Mouse (Mus musculus): Measurements from ENCODE around the gene Blm. TPM values are rescaled to one million over a fixed set of nuclear protein-coding genes. Genes with fewer than 3 reads are reported as not detected.

Gene Blm
- total and polyA plus RNA-seq, 3 experiments = 24.1 to 56.2 (median 36.4) TPM

GRCm38 (mm10) chr7:80490351-80490750 lies 44.6 kb downstream of the Blm start:
- Histone ChIP-seq H3K36me3 (replicated peaks in 1 of 2; ENCODE audit: control insufficient read depth in 1 of 2, insufficient read depth in 1 of 2, low read length in 1 of 2) (peaks cover 28 to 67% of the 10 kb centered on the region in 2 experiments), H3K27ac (ENCODE audit: insufficient read depth, low read depth) (no peak overlapping the region), H3K4me3 (replicated peaks in 1 of 3; ENCODE audit: low read depth in 2 of 3, low read length in 2 of 3, poor library complexity in 1 of 3) (no peak overlapping the region), H3K79me2 (replicated peaks; ENCODE audit: control insufficient read depth, extremely low read depth, insufficient read depth, poor library complexity, severe bottlenecking) (no peaks in the 10 kb centered on the region; the same call in 1 of the 2 replicates), H3K9ac (ENCODE audit: insufficient read depth, low read depth) (no peak overlapping the region), H3K4me2 (ENCODE audit: insufficient read depth, low read depth, poor library complexity, severe bottlenecking) (no peak overlapping the region), H3K27me3 (replicated peaks) (no peaks in the 10 kb centered on the region), H3K9me3 (replicated peaks; ENCODE audit: low read length) (no peaks in the 10 kb centered on the region), H3K4me1 (ENCODE audit: control insufficient read depth in 1 of 2, insufficient read depth in 2 of 2) (peaks cover 12 to 41% of the 10 kb centered on the region in 2 experiments)
- in situ Hi-C loops (cut with MboI; ENCODE audit: low pct_ligation_motif_present, low pct_unique_long_range_greater_than_20kb, low sequenced_read_pairs) = no loop called here
- TF ChIP-seq SMC3 (IDR thresholded peaks at IDR 0.05; ENCODE audit: low read depth, low read length) (no peak), TCF12 (IDR thresholded peaks at IDR 0.05; ENCODE audit: low read depth, low read length) (no peak), ETS1 (conservative IDR thresholded peaks at IDR 0.05; ENCODE audit: low read depth, low read length) (0 out of 2 replicates have a peak, but pooled peaks have one; percentile 36), MEF2A (IDR thresholded peaks at IDR 0.05; ENCODE audit: borderline replicate concordance, low read depth, low read length) (no peak), JUN (IDR thresholded peaks at IDR 0.05; ENCODE audit: insufficient read depth, low read depth, low read length) (no peak), MXI1 (IDR thresholded peaks at IDR 0.05; ENCODE audit: low read depth, low read length) (no peak), MAFK (IDR thresholded peaks at IDR 0.05; ENCODE audit: insufficient replicate concordance, low read length) (no peak), PAX5 (IDR thresholded peaks at IDR 0.05; ENCODE audit: low read length) (no peak), POLR2A (IDR thresholded peaks at IDR 0.05; ENCODE audit: low read depth, low read length) (no peak), MAZ (IDR thresholded peaks at IDR 0.05; ENCODE audit: low read depth, low read length) (no peak), BHLHE40 (IDR thresholded peaks at IDR 0.05; ENCODE audit: low read depth, low read length) (peak; percentile 44; the same call in 1 of the 2 replicates), USF2 (conservative IDR thresholded peaks at IDR 0.05; ENCODE audit: low read depth, low read length) (no peak), ZNF384 (IDR thresholded peaks at IDR 0.05; ENCODE audit: low read depth, low read length) (no peak), ZC3H11A (IDR thresholded peaks at IDR 0.05; ENCODE audit: low read depth, low read length) (no peak), ZMIZ1 (IDR thresholded peaks at IDR 0.05; ENCODE audit: low read depth, low read length) (no peak), MAX (IDR thresholded peaks at IDR 0.05; ENCODE audit: low read length) (no peak), CHD1 (IDR thresholded peaks at IDR 0.05; ENCODE audit: low read depth, low read length) (no peak), TBP (conservative IDR thresholded peaks at IDR 0.05; ENCODE audit: low read depth, low read length) (no peak), EP300 (IDR thresholded peaks at IDR 0.05; ENCODE audit: low read length) (peak; percentile 26; the same call in 1 of the 2 replicates)
- dilution Hi-C loops (cut with MboI; ENCODE audit: extremely low pct_ligation_motif_present, extremely low pct_unique_long_range_greater_than_20kb, low sequenced_read_pairs) = no loop called here
- DNase-seq (ENCODE audit: extremely low read depth) = peak; percentile 42

- Histone ChIP-seq H3K79me2 (replicated peaks; ENCODE audit: control insufficient read depth, extremely low read depth, insufficient read depth, poor library complexity, severe bottlenecking) (no peaks in the 10 kb centered on the region; the same call in 1 of the 2 replicates), H3K4me1 (ENCODE audit: control insufficient read depth in 1 of 2, insufficient read depth in 2 of 2) (peaks cover 9 to 40% of the 10 kb centered on the region in 2 experiments; a peak in 3 of 4 replicates), H3K9me3 (replicated peaks; ENCODE audit: low read length) (no peaks in the 10 kb centered on the region), H3K9ac (ENCODE audit: insufficient read depth, low read depth) (no peak overlapping the region), H3K27me3 (replicated peaks) (no peaks in the 10 kb centered on the region), H3K4me3 (replicated peaks in 1 of 3; ENCODE audit: low read depth in 2 of 3, low read length in 2 of 3, poor library complexity in 1 of 3) (no peak overlapping the region), H3K27ac (ENCODE audit: insufficient read depth, low read depth) (no peak overlapping the region), H3K4me2 (ENCODE audit: insufficient read depth, low read depth, poor library complexity, severe bottlenecking) (no peak overlapping the region), H3K36me3 (replicated peaks in 1 of 2; ENCODE audit: control insufficient read depth in 1 of 2, insufficient read depth in 1 of 2, low read length in 1 of 2) (peaks cover 21 to 64% of the 10 kb centered on the region in 2 experiments)
- dilution Hi-C loops (cut with MboI; ENCODE audit: extremely low pct_ligation_motif_present, extremely low pct_unique_long_range_greater_than_20kb, low sequenced_read_pairs) (no loop called here), in situ Hi-C loops (cut with MboI; ENCODE audit: low pct_ligation_motif_present, low pct_unique_long_range_greater_than_20kb, low sequenced_read_pairs) (no loop called here)
- no peak for DNase-seq (ENCODE audit: extremely low read depth)
- peak; percentile 88 for TF ChIP-seq IRF4 (IDR thresholded peaks at IDR 0.05; ENCODE audit: low read depth, low read length)
- TF ChIP-seq TCF12 (IDR thresholded peaks at IDR 0.05; ENCODE audit: low read depth, low read length) = peak; percentile 86
- no peak for TF ChIP-seq CHD1 (IDR thresholded peaks at IDR 0.05; ENCODE audit: low read depth, low read length)
- peak; percentile 82 for TF ChIP-seq JUND (conservative IDR thresholded peaks at IDR 0.05; ENCODE audit: low read depth, low read length)
- peak; percentile 56; the same call in 1 of the 2 replicates for TF ChIP-seq JUN (IDR thresholded peaks at IDR 0.05; ENCODE audit: insufficient read depth, low read depth, low read length)
- TF ChIP-seq NELFE (IDR thresholded peaks at IDR 0.05; ENCODE audit: low read depth, low read length) = no peak
- TF ChIP-seq CTCF (conservative IDR thresholded peaks at IDR 0.05 in 1 of 2, IDR thresholded peaks at IDR 0.05 in 1 of 2; ENCODE audit: low read depth in 2 of 2, low read length in 2 of 2) = no peak
- TF ChIP-seq MAFK (IDR thresholded peaks at IDR 0.05; ENCODE audit: insufficient replicate concordance, low read length) = no peak
- peak; percentile 29; the same call in 1 of the 2 replicates for TF ChIP-seq BHLHE40 (IDR thresholded peaks at IDR 0.05; ENCODE audit: low read depth, low read length)
- TF ChIP-seq RCOR1 (conservative IDR thresholded peaks at IDR 0.05; ENCODE audit: low read depth, low read length) = 0 out of 2 replicates have a peak, but pooled peaks have one; percentile 57
- peak; percentile 93 for TF ChIP-seq EP300 (IDR thresholded peaks at IDR 0.05; ENCODE audit: low read length)
- peak; percentile 40; the same call in 1 of the 2 replicates for TF ChIP-seq ETS1 (conservative IDR thresholded peaks at IDR 0.05; ENCODE audit: low read depth, low read length)
Measured at GRCm38 (mm10) chr7:80489445-80489844, 45.5 kb downstream of the Blm start.

Data from CH12.LX (cell line).